Mouse (Mus musculus) heart, adult 8-10 months (tissue): ENCODE measurements around the gene Stac2. TPM values are rescaled to one million over a fixed set of nuclear protein-coding genes. Genes with fewer than 3 reads are reported as not detected.
A peak's percentile ranks its signal among the peaks of the same experiment; 100 is the strongest.

Experiments used
- DNase-seq: peaks from one replicate; pipeline ENCODE4 v3.0.0; 2022; ENCODE audit warnings: low spot score
- microRNA-seq: library from miRNA; unstranded; fragments of <30 nt; microRNA quantifications from one replicate; pipeline ENCODE4 v1.2.0, GENCODE M21; 2022
- total RNA-seq, 4 experiments: library from RNA; stranded (reverse); gene quantifications; 2 replicates each; pipeline ENCODE4 v1.2.4; 2022

Stac2 gene
- total RNA-seq, 4 experiments from 2014 or later = 0.16 to 0.23 (median 0.19) TPM

DNA sequence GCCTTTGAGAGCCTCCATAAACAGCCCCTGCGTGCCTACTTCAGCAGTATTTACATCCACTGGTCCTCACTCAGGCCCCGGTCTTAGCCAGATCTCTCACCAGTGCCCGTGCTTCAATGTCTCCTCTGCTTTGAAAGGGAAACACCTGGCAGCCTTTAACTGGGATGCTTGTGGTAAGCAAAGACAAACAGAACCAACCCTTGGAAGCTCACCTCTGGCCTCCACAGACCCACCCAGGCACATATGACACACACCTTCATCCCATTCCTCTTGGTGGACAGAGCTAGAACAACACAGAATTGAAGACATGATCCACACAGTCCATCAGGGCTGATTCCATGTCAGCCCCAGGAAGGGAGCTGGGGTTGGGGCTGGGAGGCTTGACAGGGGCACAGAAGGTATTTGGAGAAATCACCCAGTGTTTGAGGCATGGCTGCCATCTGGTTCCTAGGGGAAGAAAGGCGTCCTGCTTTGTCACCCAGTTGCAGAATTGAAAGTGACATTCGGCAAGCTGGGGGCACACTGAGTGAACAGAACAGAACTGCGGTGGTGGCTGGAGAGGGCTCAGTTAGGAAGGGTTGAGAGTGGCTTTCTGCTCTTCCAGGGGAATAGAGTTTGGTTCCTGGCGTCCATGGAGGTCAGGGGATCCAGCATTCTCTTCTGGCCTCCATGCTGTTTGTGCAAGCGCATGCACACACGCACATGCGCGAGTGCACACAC, 55.0 kb downstream of the Stac2 start:
- no peak for DNase-seq

DNA sequence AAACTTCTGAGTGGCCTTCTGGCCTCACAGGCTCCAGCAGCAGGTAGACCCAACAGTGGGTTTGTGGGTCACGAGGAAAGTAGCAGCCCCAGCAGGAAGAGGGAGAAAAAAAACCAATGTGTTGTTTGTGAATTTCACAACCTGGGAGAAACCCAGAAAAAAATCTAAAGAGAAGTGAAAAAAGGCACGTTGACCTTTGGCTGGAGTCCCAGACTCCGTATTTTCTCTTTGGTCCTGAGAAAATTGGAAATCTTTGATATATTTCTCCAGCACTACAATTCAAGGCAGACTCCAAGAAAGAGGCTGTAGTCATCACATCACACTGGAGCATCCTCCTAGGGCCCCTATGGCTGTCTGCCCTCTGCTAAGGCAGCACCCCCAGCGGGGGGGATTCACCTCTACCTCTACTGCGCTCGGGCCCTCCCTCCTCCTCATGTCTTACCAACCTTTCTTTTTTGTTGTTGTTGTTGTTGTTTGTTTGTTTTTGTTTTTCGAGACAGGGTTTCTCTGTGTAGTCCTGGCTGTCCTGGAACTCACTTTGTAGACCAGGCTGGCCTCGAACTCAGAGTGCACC, 55.8 kb downstream of the Stac2 start:
- DNase-seq = no peak

DNA sequence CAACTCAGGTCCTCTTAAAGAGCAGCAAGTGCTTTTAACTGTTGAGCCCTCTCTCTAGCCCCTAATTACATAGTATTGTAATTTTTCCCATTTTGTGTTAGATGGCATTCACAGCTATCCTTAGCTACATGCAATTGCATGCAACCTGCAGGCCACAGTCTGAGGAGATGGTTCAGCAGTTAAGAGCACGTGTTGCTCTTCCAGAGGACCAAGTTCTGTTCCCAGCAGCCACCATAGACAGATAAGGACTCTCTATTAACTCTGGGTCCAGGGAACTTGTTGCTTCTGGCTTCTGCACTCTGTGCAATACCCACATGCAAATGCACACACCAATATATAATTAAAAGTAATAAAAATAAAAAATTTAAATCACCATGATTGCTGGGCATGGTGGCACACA, 56.6 kb downstream of the Stac2 start:
- no peak for DNase-seq

DNA sequence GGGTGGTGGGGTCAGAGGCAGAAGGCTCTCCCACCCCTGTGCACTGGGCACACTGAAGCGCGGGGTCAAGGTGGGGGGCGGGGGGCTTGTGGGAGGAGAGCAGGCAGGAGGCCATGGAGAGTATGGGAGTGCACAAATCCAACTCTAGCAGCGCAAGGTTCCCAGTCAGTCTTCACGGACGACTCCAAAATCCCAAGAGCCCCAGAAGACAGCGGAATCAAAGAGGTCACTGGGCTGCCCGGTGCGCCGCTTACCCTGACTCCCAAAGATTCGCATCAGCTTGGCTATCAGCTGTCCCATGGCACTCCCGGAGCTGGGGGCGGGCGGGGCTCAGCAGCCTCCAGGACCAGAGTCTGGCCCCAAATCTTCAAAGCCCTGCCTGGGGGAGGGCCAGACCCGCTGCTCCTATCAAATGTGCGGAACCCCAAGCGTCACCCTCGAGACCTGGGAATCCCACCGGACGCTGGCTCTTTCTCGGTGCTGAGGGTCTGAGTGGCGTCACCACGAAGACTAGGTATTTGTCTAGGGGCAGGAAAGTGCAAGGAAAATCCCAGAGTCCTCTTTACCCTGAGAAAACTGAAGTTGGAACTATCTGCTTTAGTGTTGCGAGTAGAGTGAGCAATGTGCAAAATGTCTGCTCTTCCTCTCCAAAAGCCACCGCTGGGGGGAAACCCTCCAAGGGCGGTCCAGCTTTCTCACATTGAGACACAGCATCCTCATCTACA, 57.5 kb downstream of the Stac2 start, which contains the start of gene Arl5c:
Gene Arl5c (minus strand): TSS at position 618 of the 725 bp plus-strand sequence.
- DNase-seq = no peak

DNA sequence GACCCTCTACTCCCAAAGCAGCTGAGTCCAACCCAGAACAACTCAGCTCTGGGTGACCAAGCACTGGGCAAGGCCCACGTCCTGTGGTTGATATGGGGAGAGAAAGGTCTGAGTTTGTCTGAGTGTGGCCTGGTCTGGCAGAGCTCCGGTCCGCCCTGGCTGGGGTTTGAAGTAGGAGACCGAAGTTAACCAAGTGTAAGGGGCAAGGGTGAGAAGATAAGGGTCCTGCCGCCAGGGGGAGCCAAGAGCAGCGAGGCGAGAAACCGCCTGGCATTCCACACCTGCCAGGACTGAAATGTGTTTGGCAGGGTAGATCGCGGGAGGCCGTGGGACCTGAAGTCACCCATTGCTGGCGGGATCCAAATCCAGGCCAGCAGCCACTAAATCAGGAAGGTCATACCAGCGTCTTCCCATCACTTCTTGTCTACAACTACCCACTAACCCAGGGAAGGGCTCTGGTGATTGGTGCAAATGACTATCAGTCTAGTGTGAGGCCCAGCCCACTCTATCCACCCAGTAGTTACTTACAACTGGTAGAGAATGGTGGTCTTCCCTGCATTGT, 58.6 kb downstream of the Stac2 start:
- DNase-seq = peak; percentile 78

DNA sequence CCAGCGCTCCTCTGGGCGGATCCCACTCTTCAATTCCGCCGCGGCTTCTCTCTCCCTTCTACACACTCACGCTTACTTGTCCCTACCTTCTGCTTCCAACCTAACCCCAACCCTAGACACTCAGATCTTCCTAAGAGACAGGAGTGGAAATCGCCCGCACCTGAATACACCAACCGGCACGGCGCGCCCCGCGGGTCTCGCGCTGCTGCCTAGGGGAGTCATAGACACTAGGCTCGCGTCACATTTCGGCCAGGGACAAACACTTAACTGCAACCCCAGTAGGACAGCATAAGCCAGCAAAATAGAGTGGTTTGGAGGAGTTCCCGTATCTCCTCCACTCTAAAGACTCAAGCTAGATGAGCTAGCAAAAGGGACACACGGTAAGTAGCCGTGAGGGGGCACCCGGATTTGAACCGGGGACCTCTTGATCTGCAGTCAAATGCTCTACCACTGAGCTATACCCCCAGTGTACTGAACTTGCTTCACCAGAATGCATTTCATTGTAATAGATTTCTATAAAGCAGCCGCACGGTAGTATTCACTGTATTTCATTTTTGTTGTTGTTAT, 64.6 kb downstream of the Stac2 start:
- peak; percentile 94 for DNase-seq

DNA sequence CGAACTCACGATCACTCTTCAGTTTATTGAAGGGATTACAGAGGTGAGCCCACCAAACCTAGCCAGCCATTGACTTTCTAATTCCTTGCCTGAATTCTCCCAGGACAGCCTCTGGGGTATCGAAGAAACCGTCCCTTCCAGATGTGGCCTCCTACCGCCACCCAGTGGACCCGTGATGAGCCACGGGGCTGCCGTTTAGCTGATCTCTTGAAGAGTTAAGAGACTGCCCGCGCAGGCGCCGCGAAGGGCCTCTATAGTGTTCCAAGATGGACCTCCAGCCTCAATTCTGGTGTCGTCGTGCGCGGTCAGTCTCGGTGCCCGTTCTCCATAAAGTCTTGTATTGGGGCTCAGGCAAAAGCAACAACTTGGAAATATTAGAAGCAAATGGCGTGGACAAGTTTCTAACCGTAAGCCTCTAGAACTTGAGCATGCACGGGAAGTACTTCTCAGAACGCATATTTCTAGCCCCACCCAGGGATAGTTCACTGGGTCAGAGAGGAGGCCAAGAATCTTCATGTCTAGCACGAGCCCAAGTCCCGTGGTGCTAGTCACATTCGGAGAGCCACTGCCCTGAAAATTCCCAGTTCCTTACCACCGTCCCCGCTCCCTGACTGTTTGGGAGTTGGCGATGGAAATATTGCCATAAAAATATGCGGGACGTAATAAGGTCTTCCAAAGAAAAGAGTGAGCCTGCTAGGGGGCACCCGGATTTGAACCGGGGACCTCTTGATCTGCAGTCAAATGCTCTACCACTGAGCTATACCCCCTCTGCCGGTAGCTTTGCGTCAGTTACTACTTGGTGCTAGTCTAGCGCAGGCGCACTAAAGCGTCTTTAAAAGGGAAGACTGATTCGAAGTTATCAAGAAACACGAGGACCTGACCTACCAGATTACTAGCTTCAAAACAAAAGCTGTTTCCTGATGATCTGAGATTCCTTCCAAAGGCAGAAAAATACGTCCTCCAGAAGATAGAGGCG, 65.4 kb downstream of the Stac2 start:
- peak; percentile 97 for DNase-seq

DNA sequence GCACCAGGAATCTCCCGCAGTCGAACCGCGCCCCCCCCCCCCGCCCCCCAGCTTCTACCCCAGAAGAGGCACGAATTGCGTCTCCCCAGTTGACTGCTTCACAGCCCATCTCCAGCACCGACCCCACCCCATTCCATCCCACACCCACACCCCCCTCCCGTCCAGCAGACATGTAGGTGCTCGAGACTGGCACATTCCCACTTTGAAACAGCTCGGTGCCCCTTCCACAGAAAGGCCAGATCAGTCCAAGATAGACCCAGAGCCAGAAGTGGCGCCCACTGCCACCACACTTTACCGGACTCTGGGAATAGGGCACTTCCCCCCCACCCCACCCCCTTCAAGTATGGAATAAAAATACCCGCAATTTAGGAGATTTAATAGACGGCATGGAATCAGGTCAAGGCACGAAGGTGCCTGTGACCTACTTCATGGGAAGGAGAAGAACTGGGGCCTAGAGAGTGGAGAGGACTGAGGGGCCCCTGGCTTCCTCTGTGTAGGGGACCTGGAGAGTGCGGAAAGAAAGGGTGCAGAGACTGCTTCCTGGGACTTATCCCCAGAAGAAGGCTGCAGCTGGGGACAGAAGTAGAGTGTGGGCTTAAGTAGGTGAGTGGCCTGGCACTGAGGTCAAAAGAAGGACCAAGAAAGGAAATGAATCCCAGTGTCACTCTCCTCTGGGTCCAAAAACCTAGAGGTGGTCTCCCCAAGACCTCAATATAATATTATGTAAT, 66.4 kb downstream of the Stac2 start:
- DNase-seq = no peak

Small RNA genes within 50 kb of the gene (microRNA-seq; reads per million reads assigned to microRNA genes)
- gene Gm27597 = not detected

Other genes starting within 250 kb of the Stac2 start
- gene B230217C12Rik, start 212.7 kb downstream of the Stac2 start, total RNA-seq = 1 to 10 TPM in 1 of 4 experiments, under 1 TPM in 3; 0.22 to 1.7 (median 0.51) TPM
- under 1 TPM; 0.28 to 0.56 (median 0.31) TPM for gene Fbxo47, start 169.3 kb downstream of the Stac2 start, total RNA-seq
- gene Plxdc1, start 67.0 kb downstream of the Stac2 start, total RNA-seq = 1 to 10 TPM; 2.7 to 4.5 (median 3.4) TPM
- gene Arl5c, start 57.3 kb downstream of the Stac2 start, total RNA-seq = under 1 TPM; 0.22 to 0.87 (median 0.45) TPM
- gene Cacnb1, start 30.4 kb downstream of the Stac2 start, total RNA-seq = 1 to 10 TPM; 6.2 to 8.5 (median 6.5) TPM
- 100 to 1,000 TPM; 503 to 616 (median 589) TPM for gene Rpl19, start 26.8 kb downstream of the Stac2 start, total RNA-seq
- 10 to 100 TPM; 16.6 to 22.3 (median 18.8) TPM for gene Fbxl20, start 96.9 kb upstream of the Stac2 start, total RNA-seq
- 10 to 100 TPM; 40.4 to 41.8 (median 41.2) TPM for gene Med1, start 139.8 kb upstream of the Stac2 start, total RNA-seq
- 10 to 100 TPM; 20.1 to 22.5 (median 21.8) TPM for gene Cdk12, start 149.6 kb upstream of the Stac2 start, total RNA-seq